Mouse (Mus musculus): ENCODE measurements around the gene Nfkb2. TPM values are rescaled to one million over a fixed set of nuclear protein-coding genes. Genes with fewer than 3 reads are reported as not detected.

The Nfkb2 gene
- polyA plus RNA-seq, 1 experiment from 2014 or later: 9.1 TPM

DNA sequence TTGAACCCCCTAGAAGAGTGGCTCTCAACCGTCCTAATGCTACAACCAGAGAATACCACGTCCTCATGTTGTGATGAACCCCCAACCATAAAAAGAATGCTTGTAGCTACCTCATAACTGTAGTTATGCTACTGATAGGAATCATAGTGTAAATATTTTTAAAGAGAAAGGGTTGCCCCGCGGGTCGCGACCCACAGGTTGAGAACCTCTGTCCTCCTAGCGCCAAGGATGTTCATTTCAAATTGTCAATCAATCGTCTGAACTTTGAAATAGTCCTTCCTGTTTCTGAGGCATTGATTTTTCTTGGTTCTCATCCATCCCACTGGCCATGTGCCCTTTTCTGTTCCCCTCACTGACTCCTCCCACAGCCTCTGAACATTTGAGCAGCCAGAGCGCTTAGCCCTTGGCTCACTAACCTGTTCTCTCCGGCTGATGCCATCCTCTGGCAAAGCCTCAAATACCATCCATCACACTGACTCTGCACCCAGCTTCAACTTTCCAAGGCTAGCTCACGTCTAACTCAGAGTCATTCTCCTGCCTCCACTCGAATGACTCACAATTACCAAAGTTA is 13.5 kb upstream of the Nfkb2 start:
- Histone ChIP-seq H3K36me3 (ENCODE audit: control insufficient read depth, insufficient read depth, low read length) (no peaks in the 10 kb centered on the region), H3K9ac (ENCODE audit: low read depth, low read length) (no peak overlapping the region), H3K4me2 (ENCODE audit: low read depth, low read length) (no peak overlapping the region), H3K9me3 (ENCODE audit: control insufficient read depth, low read length) (no peaks in the 10 kb centered on the region), H3K27me3 (replicated peaks; ENCODE audit: control insufficient read depth, insufficient read depth, low read length) (no peaks in the 10 kb centered on the region), H3K4me3 (ENCODE audit: low read length) (no peak overlapping the region), H3K4me1 (ENCODE audit: control insufficient read depth, insufficient read depth, low read length) (no peaks in the 10 kb centered on the region), H3K27ac (ENCODE audit: low read length) (no peak overlapping the region)
- ATAC-seq: no peak
- WGBS: 63% methylated on average over 12 of the region's 12 CpGs

- Histone ChIP-seq H3K36me3 (ENCODE audit: control insufficient read depth, insufficient read depth, low read length) (no peaks in the 10 kb centered on the region), H3K4me3 (ENCODE audit: low read length) (no peak overlapping the region), H3K9me3 (ENCODE audit: control insufficient read depth, low read length) (no peaks in the 10 kb centered on the region), H3K4me2 (ENCODE audit: low read depth, low read length) (no peak overlapping the region), H3K27ac (ENCODE audit: low read length) (no peak overlapping the region), H3K27me3 (replicated peaks; ENCODE audit: control insufficient read depth, insufficient read depth, low read length) (no peaks in the 10 kb centered on the region), H3K4me1 (ENCODE audit: control insufficient read depth, insufficient read depth, low read length) (no peaks in the 10 kb centered on the region), H3K9ac (ENCODE audit: low read depth, low read length) (no peak overlapping the region)
- WGBS: 62% methylated on average over 4 of the region's 4 CpGs
- no peak for ATAC-seq
Observed at GRCm38 (mm10) chr19:46296938-46297337, 7.2 kb upstream of the Nfkb2 start.

- Histone ChIP-seq H3K9ac (ENCODE audit: low read depth, low read length) (no peak overlapping the region), H3K27ac (ENCODE audit: low read length) (no peak overlapping the region), H3K9me3 (ENCODE audit: control insufficient read depth, low read length) (no peaks in the 10 kb centered on the region), H3K4me1 (ENCODE audit: control insufficient read depth, insufficient read depth, low read length) (peaks cover 7% of the 10 kb centered on the region), H3K4me2 (ENCODE audit: low read depth, low read length) (no peak overlapping the region), H3K36me3 (ENCODE audit: control insufficient read depth, insufficient read depth, low read length) (no peaks in the 10 kb centered on the region), H3K27me3 (replicated peaks; ENCODE audit: control insufficient read depth, insufficient read depth, low read length) (no peaks in the 10 kb centered on the region), H3K4me3 (ENCODE audit: low read length) (no peak overlapping the region)
- no peak for ATAC-seq
- 41% methylated on average over 8 of the region's 8 CpGs for WGBS
Observed at GRCm38 (mm10) chr19:46300294-46301045, 3.6 kb upstream of the Nfkb2 start.

- peaks cover 15% of the 10 kb centered on the region for H3K4me1 ChIP-seq (ENCODE audit: control insufficient read depth, insufficient read depth, low read length)
- no peaks in the 10 kb centered on the region for H3K9me3 ChIP-seq (ENCODE audit: control insufficient read depth, low read length)
- H3K4me3 ChIP-seq (ENCODE audit: low read length): no peak overlapping the region
- no peak for ATAC-seq
- H3K27me3 ChIP-seq (replicated peaks; ENCODE audit: control insufficient read depth, insufficient read depth, low read length): no peaks in the 10 kb centered on the region
- no peaks in the 10 kb centered on the region for H3K36me3 ChIP-seq (ENCODE audit: control insufficient read depth, insufficient read depth, low read length)
- no peak overlapping the region for H3K27ac ChIP-seq (ENCODE audit: low read length)
- no peak overlapping the region for H3K4me2 ChIP-seq (ENCODE audit: low read depth, low read length)
- 88% methylated on average over 4 of the region's 4 CpGs for WGBS
- no peak overlapping the region for H3K9ac ChIP-seq (ENCODE audit: low read depth, low read length)
Observed at GRCm38 (mm10) chr19:46302551-46302950, 1.6 kb upstream of the Nfkb2 start.

DNA sequence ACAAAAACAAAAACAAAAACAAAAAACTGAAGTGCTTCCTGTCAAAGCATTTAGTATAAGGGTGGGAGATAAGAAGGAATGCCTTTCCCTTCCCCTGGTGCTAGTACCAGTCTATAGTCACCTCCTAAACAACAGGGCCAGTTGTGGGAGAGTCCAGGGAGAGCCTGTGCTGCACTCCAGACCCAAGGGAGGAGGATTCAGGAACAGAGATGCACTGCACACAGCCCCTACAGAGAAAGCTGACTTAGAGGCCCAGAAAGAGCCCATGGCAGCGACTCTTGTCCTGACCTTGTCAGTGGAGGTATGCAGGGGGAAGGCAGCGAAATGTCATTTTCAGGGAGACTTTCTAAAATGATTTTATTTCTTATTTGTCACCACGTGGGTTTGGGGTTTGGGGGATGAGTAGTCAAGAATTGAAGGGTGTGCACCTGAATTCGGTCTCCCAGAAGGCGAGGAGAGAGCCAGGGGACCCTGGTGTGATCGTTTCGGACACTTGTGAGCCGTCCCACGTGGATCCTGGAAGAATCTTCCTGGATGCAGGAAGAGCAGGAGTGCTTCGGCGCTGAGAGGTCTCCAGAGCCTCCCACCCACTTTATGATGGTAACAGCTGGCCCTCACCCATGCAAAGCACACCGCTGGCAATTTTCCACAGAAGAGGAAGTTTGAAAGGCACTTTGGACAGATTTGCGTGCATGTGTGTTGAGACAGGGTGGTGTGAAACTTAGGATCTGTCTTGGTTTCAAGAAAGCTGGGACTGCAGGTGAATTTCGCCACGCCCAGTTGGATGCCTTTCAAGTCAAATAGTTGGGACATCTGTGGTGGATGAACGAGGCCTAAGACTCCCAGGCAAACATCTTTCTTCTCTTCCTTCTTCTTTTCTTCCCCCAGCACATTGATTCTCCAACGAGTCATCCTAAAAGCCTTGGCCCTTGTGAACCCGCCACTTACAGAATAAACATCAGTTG is 587 bp upstream of the Nfkb2 start:
- WGBS: 50% methylated on average over 18 of the region's 18 CpGs
- no peak for ATAC-seq
- Histone ChIP-seq H3K27ac (ENCODE audit: low read length) (peak overlapping the region; percentile 83; the same call in 1 of the 2 replicates), H3K4me3 (ENCODE audit: low read length) (peak overlapping the region; percentile 81), H3K36me3 (ENCODE audit: control insufficient read depth, insufficient read depth, low read length) (no peaks in the 10 kb centered on the region), H3K4me2 (ENCODE audit: low read depth, low read length) (peak overlapping the region; percentile 98), H3K9me3 (ENCODE audit: control insufficient read depth, low read length) (no peaks in the 10 kb centered on the region), H3K4me1 (ENCODE audit: control insufficient read depth, insufficient read depth, low read length) (peaks cover 18% of the 10 kb centered on the region), H3K27me3 (replicated peaks; ENCODE audit: control insufficient read depth, insufficient read depth, low read length) (peaks cover 5% of the 10 kb centered on the region; the same call in 1 of the 2 replicates), H3K9ac (ENCODE audit: low read depth, low read length) (peak overlapping the region; percentile 79)

- H3K9ac ChIP-seq (ENCODE audit: low read depth, low read length): peak overlapping the region; percentile 79
- H3K36me3 ChIP-seq (ENCODE audit: control insufficient read depth, insufficient read depth, low read length): no peaks in the 10 kb centered on the region
- peak overlapping the region; percentile 83 for H3K27ac ChIP-seq (ENCODE audit: low read length)
- WGBS: under 1% methylated on average over 34 of the region's 34 CpGs
- peak overlapping the region; percentile 81 for H3K4me3 ChIP-seq (ENCODE audit: low read length)
- peaks cover 5% of the 10 kb centered on the region; the same call in 1 of the 2 replicates for H3K27me3 ChIP-seq (replicated peaks; ENCODE audit: control insufficient read depth, insufficient read depth, low read length)
- H3K4me2 ChIP-seq (ENCODE audit: low read depth, low read length): peak overlapping the region; percentile 98
- no peaks in the 10 kb centered on the region for H3K9me3 ChIP-seq (ENCODE audit: control insufficient read depth, low read length)
- H3K4me1 ChIP-seq (ENCODE audit: control insufficient read depth, insufficient read depth, low read length): peaks cover 25% of the 10 kb centered on the region
- ATAC-seq: peak; percentile 52
Observed at GRCm38 (mm10) chr19:46304908-46305333, 801 bp downstream of the Nfkb2 start.

DNA sequence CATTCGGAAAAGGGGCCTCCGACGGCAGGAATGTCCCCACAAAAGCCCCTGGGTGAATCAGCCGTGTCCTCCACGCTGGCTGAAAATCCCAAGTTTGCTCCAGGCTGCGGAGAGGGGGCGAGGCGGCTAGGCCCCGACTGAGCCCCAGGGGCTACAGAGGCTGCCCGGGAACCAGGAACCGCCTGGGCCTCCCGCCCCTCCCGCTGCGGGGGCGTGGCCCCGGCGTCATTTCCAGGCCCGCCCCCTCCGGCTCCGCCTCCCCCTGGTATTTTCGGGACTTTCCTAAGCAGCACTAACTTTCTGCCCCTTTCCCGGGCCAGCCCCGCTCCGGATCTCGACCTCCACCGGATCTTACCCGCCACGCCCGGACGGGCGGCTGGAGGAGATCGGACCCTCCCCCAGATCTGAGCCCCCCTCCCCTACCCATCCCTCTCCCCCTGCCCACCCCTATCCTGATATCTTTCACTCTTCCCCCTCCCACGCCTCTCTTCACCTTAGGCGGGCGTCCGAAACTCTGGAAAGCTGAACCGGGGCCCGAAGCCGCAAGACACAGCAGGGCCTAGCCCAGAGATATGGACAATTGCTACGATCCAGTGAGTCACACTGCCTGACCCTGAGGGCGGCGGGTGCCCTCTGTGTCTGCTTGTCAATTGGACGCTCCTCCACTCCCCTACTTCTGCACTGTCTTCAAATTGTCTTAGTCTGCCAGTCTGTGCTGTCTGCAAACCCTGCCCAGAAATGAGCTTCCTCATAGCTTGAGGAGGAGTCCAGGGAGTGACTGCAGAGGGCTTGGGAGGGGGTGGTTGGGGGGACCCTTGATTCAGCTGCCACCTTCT is 1.5 kb downstream of the Nfkb2 start:
- no peaks in the 10 kb centered on the region for H3K9me3 ChIP-seq (ENCODE audit: control insufficient read depth, low read length)
- H3K27me3 ChIP-seq (replicated peaks; ENCODE audit: control insufficient read depth, insufficient read depth, low read length): peaks cover 5% of the 10 kb centered on the region; the same call in 1 of the 2 replicates
- ATAC-seq: peak; percentile 67
- H3K4me2 ChIP-seq (ENCODE audit: low read depth, low read length): peak overlapping the region; percentile 98
- H3K4me1 ChIP-seq (ENCODE audit: control insufficient read depth, insufficient read depth, low read length): peaks cover 25% of the 10 kb centered on the region
- WGBS: under 1% methylated on average over 39 of the region's 43 CpGs
- H3K4me3 ChIP-seq (ENCODE audit: low read length): peak overlapping the region; percentile 81
- peak overlapping the region; percentile 79 for H3K9ac ChIP-seq (ENCODE audit: low read depth, low read length)
- H3K27ac ChIP-seq (ENCODE audit: low read length): peak overlapping the region; percentile 83
- H3K36me3 ChIP-seq (ENCODE audit: control insufficient read depth, insufficient read depth, low read length): no peaks in the 10 kb centered on the region

GRCm38 (mm10) chr19:46306268-46306610 is 2.1 kb downstream of the Nfkb2 start:
- Histone ChIP-seq H3K9me3 (ENCODE audit: control insufficient read depth, low read length) (no peaks in the 10 kb centered on the region), H3K4me1 (ENCODE audit: control insufficient read depth, insufficient read depth, low read length) (peaks cover 25% of the 10 kb centered on the region), H3K27me3 (replicated peaks; ENCODE audit: control insufficient read depth, insufficient read depth, low read length) (peaks cover 5% of the 10 kb centered on the region; the same call in 1 of the 2 replicates), H3K9ac (ENCODE audit: low read depth, low read length) (peak overlapping the region; percentile 79), H3K4me2 (ENCODE audit: low read depth, low read length) (peak overlapping the region; percentile 98), H3K27ac (ENCODE audit: low read length) (peak overlapping the region; percentile 45; the same call in 1 of the 2 replicates), H3K4me3 (ENCODE audit: low read length) (peak overlapping the region; percentile 81), H3K36me3 (ENCODE audit: control insufficient read depth, insufficient read depth, low read length) (0 out of 2 replicates have a peak, but pooled peaks cover 3% of the 10 kb centered on the region)
- 55% methylated on average over 5 of the region's 5 CpGs for WGBS
- ATAC-seq: no peak

All from intestine, embryonic 16.5 days (tissue).